21 mouse cellular contexts compared by ENCODE assay signal in the genomic region with DNA sequence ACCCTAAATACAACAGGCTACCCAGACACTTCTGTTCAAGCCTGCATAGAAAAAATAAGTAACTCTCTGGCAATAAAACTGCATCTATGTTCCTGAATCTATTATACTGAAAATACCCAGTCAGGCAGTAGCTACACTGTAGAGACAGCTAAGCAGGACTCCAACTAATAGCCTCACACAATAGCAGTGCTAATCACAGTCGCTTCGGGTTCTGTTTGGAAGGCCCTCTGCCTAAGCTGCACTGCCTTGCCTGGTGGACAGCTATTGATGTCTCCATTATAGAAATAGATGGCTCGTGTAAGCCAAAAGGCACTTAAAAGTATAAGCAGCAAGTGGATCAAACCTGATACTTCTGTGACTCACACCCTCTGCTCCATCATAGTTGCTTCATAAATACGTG.
A peak's percentile ranks its signal among the peaks of the same experiment; 100 is the strongest.
DNase-seq lines count a peak whose midpoint lies in the region; ATAC-seq and TF ChIP-seq lines count a peak whose summit lies in the region.
"Had no signal": no experiment of that assay in that cellular context is flagged by ENCODE, and none has a peak within 500 bp of the region (broad histone marks: within the 10 kb centered on the region; RNA-seq: fewer than 3 reads in every experiment).

No protein-coding gene starts in this region.

- no peaks in the 10 kb centered on the region for H3K4me1 ChIP-seq in forebrain, embryonic 11.5 days (replicated peaks; ENCODE audit: control insufficient read depth, insufficient read depth, low read length)
- H3K4me1 ChIP-seq in forebrain, postnatal 0 days (ENCODE audit: insufficient read depth), result no peaks in the 10 kb centered on the region
- no peaks in the 10 kb centered on the region; the same call in 1 of the 2 replicates for H3K4me1 ChIP-seq in midbrain, embryonic 11.5 days (ENCODE audit: control insufficient read depth, insufficient read depth, low read length)
- no peaks in the 10 kb centered on the region for H3K4me1 ChIP-seq in midbrain, postnatal 0 days (ENCODE audit: insufficient read depth, low read length)
- peaks cover 4% of the 10 kb centered on the region; the same call in 1 of the 2 replicates for H3K4me1 ChIP-seq in forebrain, embryonic 14.5 days (ENCODE audit: control insufficient read depth, insufficient read depth, low read length)
- 0 out of 2 replicates have a peak, but pooled peaks cover 7% of the 10 kb centered on the region for H3K4me1 ChIP-seq in midbrain, embryonic 13.5 days (replicated peaks)
- H3K4me1 ChIP-seq: embryonic facial prominence, embryonic 13.5 days had no signal

- no peak overlapping the region for H3K4me2 ChIP-seq in forebrain, embryonic 11.5 days (ENCODE audit: low read depth, low read length, severe bottlenecking)
- no peak overlapping the region for H3K4me2 ChIP-seq in forebrain, postnatal 0 days (ENCODE audit: low read depth)
- no peak overlapping the region for H3K4me2 ChIP-seq in midbrain, embryonic 11.5 days
- H3K4me2 ChIP-seq in midbrain, postnatal 0 days (ENCODE audit: low read depth, low read length, poor library complexity, severe bottlenecking), result no peak overlapping the region
- H3K4me2 ChIP-seq in forebrain, embryonic 14.5 days (ENCODE audit: low read length), result no peak overlapping the region
- H3K4me2 ChIP-seq in midbrain, embryonic 13.5 days (replicated peaks), result no peak overlapping the region
- H3K4me2 ChIP-seq: embryonic facial prominence, embryonic 13.5 days; heart, embryonic 12.5 days; hindbrain, embryonic 14.5 days had no signal

- no peaks in the 10 kb centered on the region for H3K9me3 ChIP-seq in forebrain, embryonic 11.5 days (ENCODE audit: control insufficient read depth, low read length)
- H3K9me3 ChIP-seq in forebrain, postnatal 0 days (ENCODE audit: low read length), result no peaks in the 10 kb centered on the region
- no peaks in the 10 kb centered on the region; the same call in 1 of the 2 replicates for H3K9me3 ChIP-seq in midbrain, embryonic 11.5 days (ENCODE audit: control insufficient read depth, low read length)
- no peaks in the 10 kb centered on the region for H3K9me3 ChIP-seq in midbrain, postnatal 0 days (ENCODE audit: low read length)
- H3K9me3 ChIP-seq in forebrain, embryonic 14.5 days (replicated peaks; ENCODE audit: control insufficient read depth, low read length), result no peaks in the 10 kb centered on the region
- no peaks in the 10 kb centered on the region for H3K9me3 ChIP-seq in midbrain, embryonic 13.5 days

- no peaks in the 10 kb centered on the region for H3K27me3 ChIP-seq in forebrain, embryonic 11.5 days (ENCODE audit: control insufficient read depth, insufficient read depth, low read length)
- no peaks in the 10 kb centered on the region for H3K27me3 ChIP-seq in forebrain, postnatal 0 days (ENCODE audit: insufficient read depth, low read length)
- no peaks in the 10 kb centered on the region for H3K27me3 ChIP-seq in midbrain, embryonic 11.5 days (ENCODE audit: control insufficient read depth, insufficient read depth, low read length)
- no peaks in the 10 kb centered on the region for H3K27me3 ChIP-seq in midbrain, postnatal 0 days (ENCODE audit: insufficient read depth, low read length)
- H3K27me3 ChIP-seq in forebrain, embryonic 14.5 days (replicated peaks; ENCODE audit: control insufficient read depth, insufficient read depth, low read length), result no peaks in the 10 kb centered on the region
- no peaks in the 10 kb centered on the region for H3K27me3 ChIP-seq in midbrain, embryonic 13.5 days
- H3K27me3 ChIP-seq: heart, embryonic 12.5 days had no signal

- no peaks in the 10 kb centered on the region for H3K36me3 ChIP-seq in forebrain, embryonic 11.5 days (ENCODE audit: control insufficient read depth, insufficient read depth, low read length)
- H3K36me3 ChIP-seq in forebrain, postnatal 0 days (ENCODE audit: insufficient read depth), result no peaks in the 10 kb centered on the region
- H3K36me3 ChIP-seq in midbrain, embryonic 11.5 days (ENCODE audit: control insufficient read depth, insufficient read depth, low read length), result no peaks in the 10 kb centered on the region
- no peaks in the 10 kb centered on the region for H3K36me3 ChIP-seq in midbrain, postnatal 0 days (ENCODE audit: insufficient read depth, low read length)
- H3K36me3 ChIP-seq in forebrain, embryonic 14.5 days (ENCODE audit: control insufficient read depth, insufficient read depth, low read length), result no peaks in the 10 kb centered on the region
- H3K36me3 ChIP-seq in midbrain, embryonic 13.5 days, result no peaks in the 10 kb centered on the region
- H3K36me3 ChIP-seq: G1E; heart, embryonic 12.5 days; hindbrain, embryonic 10.5 days had no signal

- TF ChIP-seq CTCF in forebrain, postnatal 0 days (IDR thresholded peaks at IDR 0.05; ENCODE audit: low read depth), result no peak
- TF ChIP-seq CTCF in midbrain, postnatal 0 days (IDR thresholded peaks at IDR 0.05), result no peak

- no peak overlapping the region for H3K9ac ChIP-seq in forebrain, embryonic 11.5 days (ENCODE audit: low read length)
- no peak overlapping the region for H3K9ac ChIP-seq in forebrain, postnatal 0 days
- no peak overlapping the region for H3K9ac ChIP-seq in midbrain, embryonic 11.5 days (ENCODE audit: low read length)
- no peak overlapping the region for H3K9ac ChIP-seq in midbrain, postnatal 0 days (replicated peaks; ENCODE audit: low read length, poor library complexity, severe bottlenecking)
- H3K9ac ChIP-seq in forebrain, embryonic 14.5 days (ENCODE audit: low read length), result 0 out of 2 replicates have a peak overlapping the region, but pooled peaks have one; percentile 26
- H3K9ac ChIP-seq in midbrain, embryonic 13.5 days (replicated peaks), result no peak overlapping the region
- H3K9ac ChIP-seq: embryonic facial prominence, embryonic 13.5 days; heart, embryonic 12.5 days; hindbrain, embryonic 14.5 days had no signal

- ATAC-seq in forebrain, embryonic 11.5 days (replicated peaks; ENCODE audit: low FRiP score), result 0 out of 2 replicates have a peak, but pooled peaks have one; percentile 53
- no peak for ATAC-seq in forebrain, postnatal 0 days
- ATAC-seq in midbrain, embryonic 11.5 days (ENCODE audit: low FRiP score), result peak; percentile 67; the same call in 1 of the 2 replicates
- ATAC-seq in midbrain, postnatal 0 days (ENCODE audit: low FRiP score), result no peak
- ATAC-seq in forebrain, embryonic 14.5 days, result peak; percentile 52; the same call in 1 of the 2 replicates
- peak; percentile 68; the same call in 1 of the 2 replicates for ATAC-seq in midbrain, embryonic 13.5 days
- ATAC-seq: CD4-positive, CD25-positive, alpha-beta regulatory T cell, adult 4 months had no signal

- no peak overlapping the region for H3K27ac ChIP-seq in forebrain, embryonic 11.5 days (ENCODE audit: low read depth, low read length)
- H3K27ac ChIP-seq in forebrain, postnatal 0 days (ENCODE audit: low read depth, low read length), result no peak overlapping the region
- no peak overlapping the region for H3K27ac ChIP-seq in midbrain, embryonic 11.5 days (ENCODE audit: low read depth, low read length)
- H3K27ac ChIP-seq in midbrain, postnatal 0 days (ENCODE audit: low read depth, low read length), result no peak overlapping the region
- H3K27ac ChIP-seq in forebrain, embryonic 14.5 days (ENCODE audit: low read depth, low read length), result no peak overlapping the region
- no peak overlapping the region for H3K27ac ChIP-seq in midbrain, embryonic 13.5 days
- H3K27ac ChIP-seq: embryonic facial prominence, embryonic 13.5 days; heart, adult 2 months; hindbrain, embryonic 10.5 days; hindbrain, embryonic 14.5 days had no signal

- no peak for DNase-seq in forebrain, embryonic 11.5 days (ENCODE audit: low spot score)
- no peak for DNase-seq in forebrain, postnatal 0 days
- peak; percentile 78 for DNase-seq in midbrain, embryonic 11.5 days (ENCODE audit: low spot score, missing footprints)
- DNase-seq in midbrain, postnatal 0 days (ENCODE audit: low spot score), result no peak
- DNase-seq in forebrain, embryonic 14.5 days (ENCODE audit: low spot score), result peak; percentile 57
- no peak for DNase-seq in ovary, postnatal 10 days (ENCODE audit: low spot score)
- no peak for DNase-seq in left cerebral cortex, adult 8-10 months (ENCODE audit: low spot score in 2 of 2)
- DNase-seq: adrenal gland, adult 8-10 months; B cell, adult 2 months; cerebellum, adult 11-12 months; cerebellum, adult 9-10 months; cerebellum, postnatal 25 days; gastrocnemius, postnatal 10 days; heart, adult 2 months had no signal

- 39% methylated on average over 4 of the region's 4 CpGs for WGBS in forebrain, embryonic 11.5 days
- WGBS in forebrain, postnatal 0 days, result 25% methylated on average over 4 of the region's 4 CpGs
- 40% methylated on average over 4 of the region's 4 CpGs for WGBS in midbrain, embryonic 11.5 days
- 31% methylated on average over 4 of the region's 4 CpGs for WGBS in midbrain, postnatal 0 days
- 25% methylated on average over 4 of the region's 4 CpGs for WGBS in forebrain, embryonic 14.5 days
- 32% methylated on average over 4 of the region's 4 CpGs for WGBS in midbrain, embryonic 13.5 days

- H3K4me3 ChIP-seq in forebrain, embryonic 11.5 days (ENCODE audit: low read depth, low read length), result no peak overlapping the region
- H3K4me3 ChIP-seq in forebrain, postnatal 0 days (ENCODE audit: low read depth, low read length), result no peak overlapping the region
- H3K4me3 ChIP-seq in midbrain, embryonic 11.5 days (ENCODE audit: low read depth, low read length), result no peak overlapping the region
- H3K4me3 ChIP-seq in midbrain, postnatal 0 days (ENCODE audit: low read depth, low read length), result no peak overlapping the region
- H3K4me3 ChIP-seq in forebrain, embryonic 14.5 days (ENCODE audit: low read depth, low read length), result no peak overlapping the region
- no peak overlapping the region for H3K4me3 ChIP-seq in midbrain, embryonic 13.5 days (replicated peaks)
- H3K4me3 ChIP-seq: embryonic facial prominence, embryonic 13.5 days; heart, adult 2 months; heart, embryonic 12.5 days; hindbrain, embryonic 10.5 days had no signal

Comparison
In these comparisons a context has a peak if more than half of its experiments do, and no peak if none do; other contexts are left out.
1. ATAC-seq: peak in forebrain, embryonic 11.5 days (single experiment), midbrain, embryonic 11.5 days (single experiment), forebrain, embryonic 14.5 days (single experiment) and midbrain, embryonic 13.5 days (single experiment); none in forebrain, postnatal 0 days (single experiment) and midbrain, postnatal 0 days (single experiment).
2. DNase-seq: peak in midbrain, embryonic 11.5 days (single experiment) and forebrain, embryonic 14.5 days (single experiment); none in forebrain, embryonic 11.5 days (single experiment), forebrain, postnatal 0 days (single experiment), midbrain, postnatal 0 days (single experiment), ovary, postnatal 10 days (single experiment) and left cerebral cortex, adult 8-10 months (0 of 2).